Mouse (Mus musculus): ENCODE results near the gene Twf2. TPM values are rescaled to one million over a fixed set of nuclear protein-coding genes. Genes with fewer than 3 reads are reported as not detected.

The Twf2 gene
- polyA plus RNA-seq, 1 experiment, result 54.7 TPM

GRCm38 (mm10) chr9:106227790-106228429 is 25.0 kb downstream of the Twf2 start:
- H3K27me3 ChIP-seq (ENCODE audit: control insufficient read depth, insufficient read depth, insufficient read length), result peaks cover 35% of the 10 kb centered on the region
- H3K4me3 ChIP-seq (ENCODE audit: insufficient read depth, poor library complexity, severe bottlenecking), result no peak overlapping the region
- H3K79me3 ChIP-seq (ENCODE audit: low read depth), result no peaks in the 10 kb centered on the region
- no peaks in the 10 kb centered on the region for H3K36me3 ChIP-seq (ENCODE audit: control insufficient read depth, insufficient read depth)
- TF ChIP-seq FOSL1 (IDR thresholded peaks at IDR 0.05; ENCODE audit: insufficient read depth, low read length, poor library complexity, severe bottlenecking) (no peak), CEBPB (IDR thresholded peaks at IDR 0.05; ENCODE audit: low read depth) (no peak), MYOD1 (IDR thresholded peaks at IDR 0.05; ENCODE audit: control insufficient read depth, insufficient read length, low read depth) (no peak), MAX (IDR thresholded peaks at IDR 0.05) (no peak), CTCF (IDR thresholded peaks at IDR 0.05; ENCODE audit: control insufficient read depth, insufficient read depth, insufficient read length) (no peak), MYOG (IDR thresholded peaks at IDR 0.05; ENCODE audit: control insufficient read depth, extremely low read depth, insufficient read length) (no peak), USF1 (IDR thresholded peaks at IDR 0.05; ENCODE audit: low read depth) (no peak)
- H3ac ChIP-seq (ENCODE audit: control insufficient read depth, insufficient read length, low read depth), result no peak overlapping the region
- no peaks in the 10 kb centered on the region for H3K79me2 ChIP-seq (ENCODE audit: control insufficient read depth, insufficient read depth)

GRCm38 (mm10) chr9:106230051-106230733 is 27.3 kb downstream of the Twf2 start:
- Histone ChIP-seq H3K79me3 (ENCODE audit: low read depth) (no peaks in the 10 kb centered on the region), H3K79me2 (ENCODE audit: control insufficient read depth, insufficient read depth) (no peaks in the 10 kb centered on the region), H3K27me3 (ENCODE audit: control insufficient read depth, insufficient read depth, insufficient read length) (peaks cover 13% of the 10 kb centered on the region), H3K4me3 (ENCODE audit: insufficient read depth, poor library complexity, severe bottlenecking) (no peak overlapping the region), H3ac (ENCODE audit: control insufficient read depth, insufficient read length, low read depth) (no peak overlapping the region), H3K36me3 (ENCODE audit: control insufficient read depth, insufficient read depth) (no peaks in the 10 kb centered on the region)
- TF ChIP-seq USF1 (IDR thresholded peaks at IDR 0.05; ENCODE audit: low read depth), result no peak
- TF ChIP-seq MYOG (IDR thresholded peaks at IDR 0.05; ENCODE audit: control insufficient read depth, extremely low read depth, insufficient read length), result no peak
- TF ChIP-seq MAX (IDR thresholded peaks at IDR 0.05), result no peak
- TF ChIP-seq FOSL1 (IDR thresholded peaks at IDR 0.05; ENCODE audit: insufficient read depth, low read length, poor library complexity, severe bottlenecking), result no peak

GRCm38 (mm10) chr9:106230734-106231106 is 27.8 kb downstream of the Twf2 start:
- no peaks in the 10 kb centered on the region for H3K79me3 ChIP-seq (ENCODE audit: low read depth)
- TF ChIP-seq MAX (IDR thresholded peaks at IDR 0.05) (no peak), CTCF (IDR thresholded peaks at IDR 0.05; ENCODE audit: control insufficient read depth, insufficient read depth, insufficient read length) (no peak), FOSL1 (IDR thresholded peaks at IDR 0.05; ENCODE audit: insufficient read depth, low read length, poor library complexity, severe bottlenecking) (no peak), CEBPB (IDR thresholded peaks at IDR 0.05; ENCODE audit: low read depth) (no peak), MYOG (IDR thresholded peaks at IDR 0.05; ENCODE audit: control insufficient read depth, extremely low read depth, insufficient read length) (no peak), USF1 (IDR thresholded peaks at IDR 0.05; ENCODE audit: low read depth) (no peak), MYOD1 (IDR thresholded peaks at IDR 0.05; ENCODE audit: control insufficient read depth, insufficient read length, low read depth) (no peak)
- no peak overlapping the region for H3ac ChIP-seq (ENCODE audit: control insufficient read depth, insufficient read length, low read depth)
- H3K27me3 ChIP-seq (ENCODE audit: control insufficient read depth, insufficient read depth, insufficient read length), result peaks cover 8% of the 10 kb centered on the region
- no peaks in the 10 kb centered on the region for H3K79me2 ChIP-seq (ENCODE audit: control insufficient read depth, insufficient read depth)
- H3K36me3 ChIP-seq (ENCODE audit: control insufficient read depth, insufficient read depth), result no peaks in the 10 kb centered on the region
- no peak overlapping the region for H3K4me3 ChIP-seq (ENCODE audit: insufficient read depth, poor library complexity, severe bottlenecking)

DNA sequence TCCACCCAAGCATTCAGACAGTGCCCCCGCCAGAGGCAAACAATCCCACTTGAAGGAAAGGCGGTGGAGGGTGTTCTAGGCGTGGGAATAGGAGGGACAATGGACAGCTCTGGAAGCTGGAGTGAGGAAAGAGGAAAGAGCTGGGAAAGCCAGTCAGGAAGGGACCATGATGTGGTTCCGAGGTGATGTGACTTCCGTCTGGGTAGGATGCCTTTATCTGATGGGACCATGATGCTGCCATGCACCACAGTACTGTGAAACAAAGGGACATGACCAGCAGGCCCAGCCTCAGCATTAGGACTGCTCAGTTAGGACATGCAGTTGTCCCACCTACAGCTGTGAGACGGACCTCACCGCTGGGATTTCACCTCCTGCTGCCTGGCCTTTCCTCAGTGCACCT is 28.3 kb downstream of the Twf2 start:
- H3K4me3 ChIP-seq (ENCODE audit: insufficient read depth, poor library complexity, severe bottlenecking), result no peak overlapping the region
- peaks cover 3% of the 10 kb centered on the region for H3K27me3 ChIP-seq (ENCODE audit: control insufficient read depth, insufficient read depth, insufficient read length)
- TF ChIP-seq MAX (IDR thresholded peaks at IDR 0.05) (no peak), CEBPB (IDR thresholded peaks at IDR 0.05; ENCODE audit: low read depth) (no peak), FOSL1 (IDR thresholded peaks at IDR 0.05; ENCODE audit: insufficient read depth, low read length, poor library complexity, severe bottlenecking) (no peak), MYOG (IDR thresholded peaks at IDR 0.05; ENCODE audit: control insufficient read depth, extremely low read depth, insufficient read length) (no peak), MYOD1 (IDR thresholded peaks at IDR 0.05; ENCODE audit: control insufficient read depth, insufficient read length, low read depth) (no peak), USF1 (IDR thresholded peaks at IDR 0.05; ENCODE audit: low read depth) (no peak), CTCF (IDR thresholded peaks at IDR 0.05; ENCODE audit: control insufficient read depth, insufficient read depth, insufficient read length) (no peak)
- H3ac ChIP-seq (ENCODE audit: control insufficient read depth, insufficient read length, low read depth), result no peak overlapping the region
- no peaks in the 10 kb centered on the region for H3K79me2 ChIP-seq (ENCODE audit: control insufficient read depth, insufficient read depth)
- peaks cover 3% of the 10 kb centered on the region for H3K36me3 ChIP-seq (ENCODE audit: control insufficient read depth, insufficient read depth)
- H3K79me3 ChIP-seq (ENCODE audit: low read depth), result no peaks in the 10 kb centered on the region

DNA sequence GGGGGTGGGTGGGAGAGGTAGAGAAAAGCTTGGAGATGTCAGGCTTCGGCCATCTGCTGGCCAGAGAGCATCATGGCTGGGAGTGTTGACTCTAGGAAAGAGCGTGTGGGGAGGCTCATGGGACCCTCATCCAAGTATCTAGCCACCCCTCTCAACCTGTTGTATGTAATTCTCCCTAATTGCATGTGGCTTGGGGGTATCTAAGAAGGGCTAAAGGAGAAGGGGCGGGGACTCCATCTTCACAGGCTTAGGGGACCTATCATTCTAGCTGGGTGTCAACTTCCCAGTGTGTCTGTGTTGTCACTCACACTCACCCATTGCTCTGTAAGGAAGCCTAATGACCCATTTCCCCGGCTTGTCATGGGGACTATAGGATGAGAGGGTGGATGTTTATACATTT is 28.9 kb downstream of the Twf2 start:
- Histone ChIP-seq H3K4me3 (ENCODE audit: insufficient read depth, poor library complexity, severe bottlenecking) (no peak overlapping the region), H3K79me2 (ENCODE audit: control insufficient read depth, insufficient read depth) (no peaks in the 10 kb centered on the region), H3K36me3 (ENCODE audit: control insufficient read depth, insufficient read depth) (peaks cover 7% of the 10 kb centered on the region), H3ac (ENCODE audit: control insufficient read depth, insufficient read length, low read depth) (no peak overlapping the region), H3K27me3 (ENCODE audit: control insufficient read depth, insufficient read depth, insufficient read length) (no peaks in the 10 kb centered on the region), H3K79me3 (ENCODE audit: low read depth) (no peaks in the 10 kb centered on the region)
- no peak for TF ChIP-seq MAX (IDR thresholded peaks at IDR 0.05)
- no peak for TF ChIP-seq CTCF (IDR thresholded peaks at IDR 0.05; ENCODE audit: control insufficient read depth, insufficient read depth, insufficient read length)
- no peak for TF ChIP-seq FOSL1 (IDR thresholded peaks at IDR 0.05; ENCODE audit: insufficient read depth, low read length, poor library complexity, severe bottlenecking)

DNA sequence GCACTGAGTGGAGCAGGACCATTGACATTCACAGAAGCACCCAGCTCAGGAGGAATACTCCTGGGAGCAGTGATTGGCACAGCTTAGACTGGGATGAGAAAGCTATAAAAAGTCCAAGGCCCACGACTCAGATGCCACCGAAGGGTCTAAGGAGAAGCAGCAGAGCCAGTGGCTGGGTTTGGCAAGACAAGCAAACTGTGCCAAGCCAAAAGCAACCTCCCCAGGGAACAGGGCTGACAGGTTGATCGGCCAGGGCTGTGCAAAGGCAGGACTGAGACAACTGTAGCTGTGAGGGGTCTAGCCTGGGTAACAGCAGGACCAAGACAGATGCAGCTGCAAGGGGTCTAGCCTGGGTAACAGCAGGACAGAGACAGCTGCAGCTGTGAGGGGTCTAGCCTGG is 30.0 kb downstream of the Twf2 start:
- Histone ChIP-seq H3K79me3 (ENCODE audit: low read depth) (no peaks in the 10 kb centered on the region), H3K36me3 (ENCODE audit: control insufficient read depth, insufficient read depth) (peaks cover 10% of the 10 kb centered on the region), H3K79me2 (ENCODE audit: control insufficient read depth, insufficient read depth) (no peaks in the 10 kb centered on the region), H3ac (ENCODE audit: control insufficient read depth, insufficient read length, low read depth) (no peak overlapping the region), H3K4me3 (ENCODE audit: insufficient read depth, poor library complexity, severe bottlenecking) (no peak overlapping the region), H3K27me3 (ENCODE audit: control insufficient read depth, insufficient read depth, insufficient read length) (no peaks in the 10 kb centered on the region)
- no peak for TF ChIP-seq FOSL1 (IDR thresholded peaks at IDR 0.05; ENCODE audit: insufficient read depth, low read length, poor library complexity, severe bottlenecking)
- no peak for TF ChIP-seq USF1 (IDR thresholded peaks at IDR 0.05; ENCODE audit: low read depth)
- no peak for TF ChIP-seq MYOG (IDR thresholded peaks at IDR 0.05; ENCODE audit: control insufficient read depth, extremely low read depth, insufficient read length)

Data from C2C12 (cell line).